Mouse (Mus musculus) kidney, postnatal 0 days (tissue): ENCODE data around the gene Col4a4. TPM values are rescaled to one million over a fixed set of nuclear protein-coding genes. Genes with fewer than 3 reads are reported as not detected.

Experiments used
- ATAC-seq: fragments of 200-750 bp; cut with Nextera tagmentation; replicated peaks from 2 replicates; pipeline ENCODE4 v1.8.0; 2017; ENCODE audit warnings: low read depth, moderate number of reproducible peaks, moderate TSS enrichment, moderate library complexity; ENCODE audit not compliant: low FRiP score
- DNase-seq: peaks from one replicate; pipeline ENCODE4 v3.0.0-alpha.2; 2016; ENCODE audit warnings: low spot score
- H3K27ac ChIP-seq: fragments of 300-500 bp; sonication (generic); 2 replicates; pipeline ENCODE4 v1.5.1; 2014; ENCODE audit warnings: mild to moderate bottlenecking
- H3K27me3 ChIP-seq: fragments of 300-500 bp; sonication (generic); 2 replicates; pipeline ENCODE4 v1.6.1; 2014; ENCODE audit warnings: low read length, mixed read lengths; ENCODE audit not compliant: insufficient read depth
- H3K36me3 ChIP-seq: fragments of 300-500 bp; sonication (generic); 2 replicates; pipeline ENCODE4 v1.6.1; 2014; ENCODE audit warnings: low read length, mixed read lengths; ENCODE audit not compliant: insufficient read depth
- H3K4me1 ChIP-seq: fragments of 300-500 bp; sonication (generic); replicated peaks from 2 replicates; pipeline ENCODE4 v1.6.1; 2014; ENCODE audit warnings: antibody characterized with exemption, low read length, mixed read lengths; ENCODE audit not compliant: insufficient read depth
- H3K4me2 ChIP-seq: fragments of 300-500 bp; sonication (generic); 2 replicates; pipeline ENCODE4 v1.6.1; 2014; ENCODE audit warnings: mild to moderate bottlenecking, low read length, moderate library complexity, mixed read lengths
- H3K4me3 ChIP-seq: fragments of 300-500 bp; sonication (generic); replicated peaks from 2 replicates; pipeline ENCODE4 v1.5.1; 2014; ENCODE audit warnings: low read depth, low read length
- H3K9ac ChIP-seq: fragments of 300-500 bp; sonication (generic); 2 replicates; pipeline ENCODE4 v1.6.1; 2014; ENCODE audit warnings: low read depth, low read length
- H3K9me3 ChIP-seq: fragments of 300-500 bp; sonication (generic); replicated peaks from 2 replicates; pipeline ENCODE4 v1.6.1; 2016; ENCODE audit warnings: low read length, inconsistent platforms, mixed read lengths
- CTCF ChIP-seq: IDR thresholded peaks from 2 replicates; pipeline ENCODE4 v1.5.1; 2016; ENCODE audit warnings: antibody characterized with exemption, low read depth, mild to moderate bottlenecking, moderate library complexity
- WGBS: fragments of 180-500 bp; shearing (Covaris S2); extraction: QIAGEN DNeasy Blood & Tissue Kit; methylation state at CpG from one replicate; pipeline ENCODE4 v1.1.7; 2014; 5-methylcytosine and 5-hydroxymethylcytosine counted together
- polyA plus RNA-seq: library from polyadenylated mRNA; unstranded; fragments of >200 nt; fragmentation: Nextera tagmentation; extraction: Ambion mirVana; gene quantifications from 2 replicates; pipeline ENCODE4 v1.2.1, GENCODE M21; 2015

Col4a4 gene
- polyA plus RNA-seq, 1 experiment from 2014 or later: 20.3 TPM

- DNase-seq (no peak), ATAC-seq (no peak)
- 78% methylated on average over 7 of the region's 7 CpGs for WGBS
- H3K9ac ChIP-seq: peak overlapping the region; percentile 64
- no peak for TF ChIP-seq CTCF
- H3K4me3 ChIP-seq: peak overlapping the region; percentile 42
- no peaks in the 10 kb centered on the region for H3K36me3 ChIP-seq
- 0 out of 2 replicates have a peak overlapping the region, but pooled peaks have one; percentile 31 for H3K27ac ChIP-seq
- H3K4me1 ChIP-seq: peaks cover 8% of the 10 kb centered on the region
- no peaks in the 10 kb centered on the region for H3K27me3 ChIP-seq
- H3K4me2 ChIP-seq: peak overlapping the region; percentile 87
- H3K9me3 ChIP-seq: no peaks in the 10 kb centered on the region
Measured at GRCm38 (mm10) chr1:82585981-82586380, 668 bp downstream of the Col4a4 start.

DNA sequence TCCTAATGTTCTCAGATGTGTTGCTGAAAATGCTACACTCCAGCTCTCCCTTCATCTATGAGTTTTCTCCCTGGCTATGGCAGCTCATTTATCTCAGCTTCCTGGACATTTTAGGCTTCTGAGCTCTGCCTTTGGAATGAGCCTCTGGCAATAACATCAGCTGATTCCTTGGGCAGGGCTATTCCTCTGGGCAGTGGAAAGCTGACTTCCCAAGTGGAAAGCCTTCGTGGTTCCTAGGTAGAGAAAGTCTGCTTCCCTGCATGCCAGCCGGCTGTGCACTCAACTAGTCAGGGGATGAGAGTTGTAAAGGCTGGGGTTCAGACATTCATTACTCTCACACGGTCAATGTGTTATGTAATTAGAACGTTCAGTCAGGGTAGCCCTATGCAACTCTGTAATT lies 8.3 kb downstream of the Col4a4 start:
- Histone ChIP-seq H3K4me3 (no peak overlapping the region), H3K27ac (0 out of 2 replicates have a peak overlapping the region, but pooled peaks have one; percentile 37), H3K9ac (no peak overlapping the region), H3K9me3 (no peaks in the 10 kb centered on the region), H3K27me3 (no peaks in the 10 kb centered on the region), H3K4me1 (no peaks in the 10 kb centered on the region), H3K4me2 (no peak overlapping the region), H3K36me3 (no peaks in the 10 kb centered on the region)
- ATAC-seq: no peak; the same call in 1 of the 2 replicates
- 39% methylated on average over 4 of the region's 4 CpGs for WGBS
- peak; percentile 22 for DNase-seq
- no peak for TF ChIP-seq CTCF

DNA sequence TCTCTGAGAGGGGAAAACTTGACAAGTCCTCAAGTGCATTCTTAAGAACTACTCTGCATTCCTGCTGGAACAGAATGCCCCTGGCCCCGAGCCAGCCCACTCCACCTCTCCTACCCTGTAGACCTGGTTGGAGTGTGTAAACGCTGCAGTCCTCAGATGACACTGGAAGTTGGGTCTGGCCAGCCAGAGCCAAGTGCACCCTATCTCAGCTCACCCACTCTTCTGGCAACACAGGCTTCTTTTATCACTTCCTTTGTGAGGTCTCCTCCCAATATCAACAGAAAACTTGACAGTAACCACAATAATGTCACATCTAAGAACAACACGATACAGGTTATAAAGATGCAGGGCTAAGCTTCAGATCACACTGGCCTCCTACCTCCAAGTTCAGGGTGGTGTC lies 8.7 kb downstream of the Col4a4 start:
- Histone ChIP-seq H3K27ac (0 out of 2 replicates have a peak overlapping the region, but pooled peaks have one; percentile 37), H3K27me3 (no peaks in the 10 kb centered on the region), H3K36me3 (no peaks in the 10 kb centered on the region), H3K4me3 (no peak overlapping the region), H3K9ac (no peak overlapping the region), H3K9me3 (no peaks in the 10 kb centered on the region), H3K4me1 (no peaks in the 10 kb centered on the region), H3K4me2 (no peak overlapping the region)
- TF ChIP-seq CTCF: no peak
- ATAC-seq (no peak; the same call in 1 of the 2 replicates), DNase-seq (peak; percentile 41)
- WGBS: 51% methylated on average over 3 of the region's 3 CpGs

DNA sequence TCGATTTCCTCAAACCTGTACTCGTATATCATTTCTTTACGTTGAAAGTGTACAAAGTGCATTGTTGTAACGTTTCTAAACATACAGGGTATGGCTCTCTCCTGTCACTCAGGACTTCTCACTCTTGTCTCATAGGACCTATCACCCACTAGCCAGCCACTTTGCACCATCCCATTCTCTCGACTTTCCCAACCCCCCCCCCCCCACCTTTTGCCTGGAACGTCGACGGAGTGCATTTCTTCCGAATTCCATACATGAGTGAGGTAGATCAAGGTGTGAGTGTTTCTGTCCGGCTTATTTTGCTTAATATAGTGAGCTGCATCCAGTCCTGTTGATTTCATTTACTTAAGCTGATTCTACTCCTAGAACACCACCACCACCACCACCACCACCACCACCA lies 9.3 kb downstream of the Col4a4 start:
- no peak for TF ChIP-seq CTCF
- WGBS: 89% methylated on average over 10 of the region's 10 CpGs
- no peak overlapping the region for H3K4me2 ChIP-seq
- no peak overlapping the region for H3K27ac ChIP-seq
- ATAC-seq (no peak), DNase-seq (no peak)
- H3K27me3 ChIP-seq: no peaks in the 10 kb centered on the region
- H3K4me3 ChIP-seq: no peak overlapping the region
- H3K9me3 ChIP-seq: no peaks in the 10 kb centered on the region
- no peaks in the 10 kb centered on the region for H3K4me1 ChIP-seq
- no peaks in the 10 kb centered on the region for H3K36me3 ChIP-seq
- H3K9ac ChIP-seq: no peak overlapping the region

DNA sequence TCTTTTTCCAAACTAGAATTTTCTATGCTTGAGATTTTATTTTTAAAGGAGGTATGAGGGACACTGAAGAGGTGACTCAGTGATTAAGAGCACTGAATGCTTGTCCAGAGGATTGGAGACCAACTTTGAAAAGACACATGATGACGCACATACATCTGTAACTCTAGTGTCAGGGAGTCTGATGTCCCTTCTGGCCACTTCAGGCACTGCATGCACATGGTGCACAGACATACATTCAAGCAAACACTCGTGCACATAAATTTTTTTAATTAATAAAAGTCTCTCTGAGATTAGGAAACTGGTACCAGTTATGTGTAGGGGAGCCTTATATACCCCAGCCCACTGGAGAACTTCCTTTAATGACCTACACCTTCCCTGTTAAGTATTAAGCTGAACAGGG lies 10.5 kb downstream of the Col4a4 start:
- ATAC-seq (no peak), DNase-seq (no peak)
- Histone ChIP-seq H3K27me3 (no peaks in the 10 kb centered on the region), H3K27ac (no peak overlapping the region), H3K4me3 (no peak overlapping the region), H3K9ac (no peak overlapping the region), H3K4me1 (no peaks in the 10 kb centered on the region), H3K9me3 (no peaks in the 10 kb centered on the region), H3K4me2 (no peak overlapping the region), H3K36me3 (no peaks in the 10 kb centered on the region)
- WGBS: 89% methylated on average over 2 of the region's 2 CpGs
- TF ChIP-seq CTCF: peak; percentile 24; the same call in 1 of the 2 replicates

DNA sequence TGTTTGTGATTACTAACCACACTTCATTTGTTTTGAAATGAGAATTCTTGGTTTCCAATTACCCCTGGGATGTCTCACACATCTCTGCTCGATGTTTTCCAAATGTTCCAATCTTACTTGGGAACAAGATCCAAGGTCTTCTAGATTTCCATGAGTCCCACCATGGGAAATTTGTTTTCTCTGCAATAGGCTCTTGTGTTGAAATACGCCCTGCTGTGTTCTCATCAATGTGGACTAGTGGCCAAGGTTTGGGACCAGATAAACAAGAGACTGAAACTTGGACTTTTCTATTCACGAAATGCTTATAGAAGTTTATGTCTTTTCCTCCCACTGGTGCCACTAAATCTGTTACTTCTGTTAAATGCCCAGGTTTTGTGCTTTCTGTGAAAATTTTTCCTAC lies 11.0 kb downstream of the Col4a4 start:
- Histone ChIP-seq H3K4me1 (no peaks in the 10 kb centered on the region), H3K27me3 (no peaks in the 10 kb centered on the region), H3K4me2 (no peak overlapping the region), H3K9ac (no peak overlapping the region), H3K36me3 (no peaks in the 10 kb centered on the region), H3K27ac (no peak overlapping the region), H3K9me3 (no peaks in the 10 kb centered on the region), H3K4me3 (no peak overlapping the region)
- 88% methylated on average over 3 of the region's 3 CpGs for WGBS
- TF ChIP-seq CTCF: no peak
- ATAC-seq: no peak
- DNase-seq: no peak

- WGBS: 78% methylated on average over 1 of the region's 1 CpGs
- Histone ChIP-seq H3K36me3 (no peaks in the 10 kb centered on the region), H3K9ac (no peak overlapping the region), H3K4me3 (no peak overlapping the region), H3K4me2 (no peak overlapping the region), H3K27ac (no peak overlapping the region), H3K9me3 (no peaks in the 10 kb centered on the region), H3K27me3 (no peaks in the 10 kb centered on the region), H3K4me1 (no peaks in the 10 kb centered on the region)
- ATAC-seq (no peak), DNase-seq (no peak)
- TF ChIP-seq CTCF: peak; percentile 72
Measured at GRCm38 (mm10) chr1:82571758-82572157, 14.9 kb downstream of the Col4a4 start.
